In the genomic region with DNA sequence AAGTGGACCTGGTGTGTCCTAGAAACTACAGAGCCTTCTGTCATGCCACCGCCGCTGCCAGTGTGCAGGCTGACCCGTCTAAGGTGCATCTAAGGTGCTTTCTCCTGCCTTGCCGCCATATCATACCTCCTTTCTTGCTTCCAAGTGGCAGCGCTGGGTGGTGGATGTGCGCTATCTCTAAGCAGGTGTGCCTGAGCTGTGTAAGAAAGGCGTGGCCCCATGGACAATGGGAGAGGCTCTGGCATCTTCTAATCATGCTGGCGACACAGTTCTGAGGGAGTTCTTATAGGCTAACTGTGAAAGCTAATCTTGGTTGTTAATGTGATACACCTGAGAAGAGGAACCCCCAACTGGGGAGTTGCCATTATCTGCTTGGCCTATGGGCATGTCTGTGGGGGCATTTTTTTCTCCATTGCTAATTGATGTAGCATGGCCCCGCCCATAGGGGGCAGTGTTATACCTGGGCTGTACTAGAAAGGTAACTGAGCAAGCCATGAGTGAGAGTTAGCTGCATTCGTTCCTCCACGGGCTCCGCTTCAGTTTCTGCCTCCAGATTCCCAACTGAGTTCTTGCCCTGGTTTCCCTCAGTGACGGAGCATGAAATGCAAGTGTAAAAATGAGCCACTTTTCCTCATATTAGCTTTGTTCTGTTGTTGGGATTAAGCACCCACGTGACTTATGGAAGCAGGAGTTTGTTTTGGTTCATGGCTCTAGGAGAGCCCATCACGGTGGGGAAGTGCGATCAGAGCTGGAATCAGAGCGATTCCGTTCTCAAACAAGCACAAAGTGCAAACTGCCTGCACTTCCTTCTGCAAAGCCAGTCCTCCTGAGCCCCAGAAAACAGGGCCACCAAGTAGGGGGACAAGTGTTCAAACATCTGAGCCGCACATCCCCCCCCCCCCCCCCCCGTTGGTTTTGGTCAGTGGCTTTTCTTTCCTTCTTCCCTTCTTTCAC, we compare ENCODE assay signal across 8 mouse cellular contexts. TPM values are rescaled to one million over a fixed set of nuclear protein-coding genes. Genes with fewer than 3 reads are reported as not detected.
A peak's percentile ranks its signal among the peaks of the same experiment; 100 is the strongest.
DNase-seq lines count a peak whose midpoint lies in the region; ATAC-seq and TF ChIP-seq lines count a peak whose summit lies in the region.

No protein-coding gene starts in this region.

- peak overlapping the region; percentile 37 for H3K4me2 ChIP-seq in heart, embryonic 14.5 days (ENCODE audit: low read length)

- H3K36me3 ChIP-seq in heart, embryonic 14.5 days (ENCODE audit: control insufficient read depth, insufficient read depth, low read length) = no peaks in the 10 kb centered on the region

- H3K27ac ChIP-seq in bone marrow macrophage, adult 2 months (ENCODE audit: insufficient read depth, low read depth, low read length) = no peak overlapping the region
- H3K27ac ChIP-seq in heart, embryonic 14.5 days (replicated peaks in 1 of 2; ENCODE audit: control insufficient read depth in 1 of 2, insufficient read depth in 1 of 2, low read depth in 2 of 2, low read length in 2 of 2) = no peak overlapping the region

- 53% methylated on average over 20 of the region's 20 CpGs for WGBS in heart, embryonic 14.5 days

- H3K4me1 ChIP-seq in bone marrow macrophage, adult 2 months (ENCODE audit: control insufficient read depth, insufficient read depth, low read length) = peaks cover 3% of the 10 kb centered on the region; the same call in 1 of the 2 replicates
- H3K4me1 ChIP-seq in heart, embryonic 14.5 days (ENCODE audit: control insufficient read depth in 2 of 2, insufficient read depth in 2 of 2, low read length in 2 of 2) = no peaks in the 10 kb centered on the region

- ATAC-seq in heart, embryonic 14.5 days (ENCODE audit: insufficient number of reproducible peaks, insufficient read depth, low FRiP score, low read depth) = no peak

- peak; percentile 34 for DNase-seq in kidney, adult 18-20 months
- DNase-seq in kidney, adult 11 months = no peak
- DNase-seq in kidney, postnatal 36 days = peak; percentile 11 to 59
- DNase-seq in mesoderm, embryonic 11.5 days (ENCODE audit: low read depth, low spot score) = peak; percentile 38
- DNase-seq in gastrocnemius, postnatal 25 days = no peak
- no peak for DNase-seq in cerebellum, adult 11-12 months

- TF ChIP-seq CTCF in bone marrow macrophage, adult 2 months (IDR thresholded peaks at IDR 0.05; ENCODE audit: low read depth, low read length) = peak; percentile 25; the same call in 1 of the 2 replicates

- peak overlapping the region; percentile 48 for H3K4me3 ChIP-seq in bone marrow macrophage, adult 2 months (ENCODE audit: insufficient read depth, low read length)
- H3K4me3 ChIP-seq in heart, embryonic 14.5 days (ENCODE audit: control insufficient read depth in 1 of 2, insufficient read depth in 1 of 2, low read depth in 1 of 2, low read length in 2 of 2) = peak overlapping the region in 1 of 2 experiments; percentile 1; a peak in 2 of 4 replicates

- no peak for TF ChIP-seq POLR2A in bone marrow macrophage, adult 2 months (IDR thresholded peaks at IDR 0.05; ENCODE audit: borderline replicate concordance, low read depth, low read length)

- no peak overlapping the region for H3K9ac ChIP-seq in heart, embryonic 14.5 days (ENCODE audit: low read length)

- no peaks in the 10 kb centered on the region for H3K27me3 ChIP-seq in heart, embryonic 14.5 days (ENCODE audit: control insufficient read depth, insufficient read depth, low read length)

- H3K9me3 ChIP-seq in heart, embryonic 14.5 days (ENCODE audit: control insufficient read depth, low read length) = no peaks in the 10 kb centered on the region

RNA-seq across cellular contexts. Expression of a gene that starts 31.2 kb away (rescaled TPM):
- polyA plus RNA-seq in bone marrow macrophage, adult 2 months (2012; ENCODE audit: insufficient read depth, insufficient read length, missing spikeins) = 4.8 and 7.5 TPM in 2 replicates
- polyA plus RNA-seq in heart, embryonic 14.5 days (2014; fragmentation: Nextera tagmentation; extraction: Ambion mirVana) = 2.5 and 2.7 TPM in 2 replicates
- 1 to 10 TPM in 1 of 2 experiments, under 1 TPM in 1; 0.86 to 1.5 TPM for total RNA-seq in gastrocnemius, postnatal 25 days (2021)

Comparison
In these comparisons a context has a peak if more than half of its experiments do, and no peak if none do; other contexts are left out.
1. DNase-seq: peak in kidney, adult 18-20 months (single experiment), kidney, postnatal 36 days (2 of 2) and mesoderm, embryonic 11.5 days (single experiment); none in kidney, adult 11 months (single experiment), gastrocnemius, postnatal 25 days (single experiment) and cerebellum, adult 11-12 months (single experiment).